Comparison of ENCODE assay signal across 18 mouse cellular contexts in genomic region chr5:92076273-92076672, GRCm38 (mm10). TPM values are rescaled to one million over a fixed set of nuclear protein-coding genes. Genes with fewer than 3 reads are reported as not detected.
DNase-seq lines count a peak whose midpoint lies in the region; ATAC-seq and TF ChIP-seq lines count a peak whose summit lies in the region.
"Had no signal": no experiment of that assay in that cellular context is flagged by ENCODE, and none has a peak within 500 bp of the region (broad histone marks: within the 10 kb centered on the region; RNA-seq: fewer than 3 reads in every experiment).

No protein-coding gene starts in this region.

- ATAC-seq in kidney, postnatal 0 days (replicated peaks; ENCODE audit: low FRiP score, low read depth): no peak
- ATAC-seq: forebrain, embryonic 14.5 days had no signal

- peak; percentile 33; the same call in 1 of the 2 replicates for TF ChIP-seq CTCF in kidney, postnatal 0 days (IDR thresholded peaks at IDR 0.05; ENCODE audit: low read depth)
- TF ChIP-seq CTCF in ES-Bruce4 (IDR thresholded peaks at IDR 0.05; ENCODE audit: low read depth, low read length): no peak

- H3K27me3 ChIP-seq in kidney, postnatal 0 days (ENCODE audit: insufficient read depth, low read length): no peaks in the 10 kb centered on the region
- H3K27me3 ChIP-seq in ES-Bruce4 (ENCODE audit: control insufficient read depth, insufficient read depth, low read length, poor library complexity, severe bottlenecking): no peaks in the 10 kb centered on the region
- H3K27me3 ChIP-seq: hindbrain, embryonic 12.5 days; liver, embryonic 13.5 days; neural tube, embryonic 12.5 days had no signal

- H3K4me1 ChIP-seq in kidney, postnatal 0 days (replicated peaks; ENCODE audit: insufficient read depth, low read length): peaks cover 2% of the 10 kb centered on the region; the same call in 1 of the 2 replicates
- peaks cover 2% of the 10 kb centered on the region for H3K4me1 ChIP-seq in ES-Bruce4 (ENCODE audit: control insufficient read depth, insufficient read depth, low read length)

- H3K9ac ChIP-seq in kidney, postnatal 0 days (ENCODE audit: low read depth, low read length): no peak overlapping the region
- H3K9ac ChIP-seq in ES-Bruce4 (ENCODE audit: low read depth, poor library complexity, severe bottlenecking): 0 out of 2 replicates have a peak overlapping the region, but pooled peaks have one; percentile 1
- H3K9ac ChIP-seq: hindbrain, embryonic 12.5 days; liver, embryonic 13.5 days; neural tube, embryonic 12.5 days had no signal

- H3K4me2 ChIP-seq in kidney, postnatal 0 days (ENCODE audit: low read length): no peak overlapping the region
- H3K4me2 ChIP-seq: hindbrain, embryonic 12.5 days; liver, embryonic 13.5 days; neural tube, embryonic 12.5 days had no signal

- TF ChIP-seq EP300 in ES-Bruce4 (IDR thresholded peaks at IDR 0.05; ENCODE audit: insufficient read depth, low read depth, low read length): no peak

- no peak overlapping the region for H3K27ac ChIP-seq in kidney, postnatal 0 days
- no peak overlapping the region for H3K27ac ChIP-seq in ES-Bruce4 (ENCODE audit: insufficient read depth, low read length)
- H3K27ac ChIP-seq: hindbrain, embryonic 12.5 days; limb, embryonic 10.5 days; liver, embryonic 13.5 days; neural tube, embryonic 12.5 days had no signal

- no peak for DNase-seq in kidney, postnatal 0 days (ENCODE audit: low spot score)
- DNase-seq in kidney, postnatal 4 days: no peak
- peak; percentile 32 for DNase-seq in CD4-positive helper T cell, adult 2 months (ENCODE audit: low read depth, low spot score)
- DNase-seq in induced T-regulatory cell, adult 2 months (ENCODE audit: low read depth): peak; percentile 47
- DNase-seq in ovary, adult 18-20 months (ENCODE audit: low spot score): no peak
- DNase-seq in ovary, postnatal 36 days (ENCODE audit: low spot score): no peak
- DNase-seq: adrenal gland, adult 2 months; cerebellum, adult 8-10 months; liver, embryonic 13.5 days; lung, postnatal 10 days; right cerebral cortex, postnatal 14 days; thymus, postnatal 25 days had no signal

- peaks cover 9% of the 10 kb centered on the region; the same call in 1 of the 2 replicates for H3K36me3 ChIP-seq in kidney, postnatal 0 days (ENCODE audit: insufficient read depth, low read length)
- peaks cover 26% of the 10 kb centered on the region for H3K36me3 ChIP-seq in ES-Bruce4 (ENCODE audit: control insufficient read depth, insufficient read depth, low read length, poor library complexity, severe bottlenecking)

- H3K9me3 ChIP-seq in kidney, postnatal 0 days (replicated peaks; ENCODE audit: low read length): no peaks in the 10 kb centered on the region
- no peaks in the 10 kb centered on the region for H3K9me3 ChIP-seq in ES-Bruce4 (replicated peaks; ENCODE audit: control insufficient read depth, insufficient read depth, low read length, poor library complexity, severe bottlenecking)
- H3K9me3 ChIP-seq: hindbrain, embryonic 12.5 days; limb, embryonic 10.5 days; liver, embryonic 13.5 days; neural tube, embryonic 12.5 days had no signal

- 86% methylated on average over 1 of the region's 1 CpGs for WGBS in kidney, postnatal 0 days

- TF ChIP-seq POLR2A in ES-Bruce4 (IDR thresholded peaks at IDR 0.05; ENCODE audit: insufficient read depth, low read length): no peak

- no peak overlapping the region for H3K4me3 ChIP-seq in kidney, postnatal 0 days (replicated peaks; ENCODE audit: low read depth, low read length)
- no peak overlapping the region; the same call in 1 of the 2 replicates for H3K4me3 ChIP-seq in ES-Bruce4 (ENCODE audit: low read depth, low read length)
- H3K4me3 ChIP-seq: erythroblast, embryonic 14.5 days; hindbrain, embryonic 12.5 days; limb, embryonic 10.5 days; liver, embryonic 13.5 days; neural tube, embryonic 12.5 days had no signal

RNA-seq across cellular contexts. Expression of gene G3bp2, which starts 7.2 kb away (rescaled TPM):
- 134 and 155 TPM in 2 replicates for polyA plus RNA-seq in kidney, postnatal 0 days (2015; fragmentation: Nextera tagmentation; extraction: Ambion mirVana)
- polyA plus RNA-seq in ES-Bruce4 (2011; ENCODE audit: insufficient read depth, insufficient read length, low read depth, missing spikeins): 203 and 213 TPM in 2 replicates

RNA-seq across cellular contexts. Expression of gene Cdkl2, which starts 32.6 kb away (rescaled TPM):
- polyA plus RNA-seq in kidney, postnatal 0 days (2015; fragmentation: Nextera tagmentation; extraction: Ambion mirVana): 2.0 and 2.2 TPM in 2 replicates
- polyA plus RNA-seq in ES-Bruce4 (2011; ENCODE audit: insufficient read depth, insufficient read length, low read depth, missing spikeins): 5.2 and 6.1 TPM in 2 replicates
- polyA plus RNA-seq: erythroblast, embryonic 14.5 days had no signal

Comparison
In these comparisons a context has a peak if more than half of its experiments do, and no peak if none do; other contexts are left out.
1. DNase-seq: peak in CD4-positive helper T cell, adult 2 months (single experiment) and induced T-regulatory cell, adult 2 months (single experiment); none in kidney, postnatal 0 days (single experiment), kidney, postnatal 4 days (0 of 2), ovary, adult 18-20 months (single experiment) and ovary, postnatal 36 days (single experiment).